Mouse (Mus musculus): Measurements from ENCODE around the gene 2310011J03Rik.
"Not testable (repeated sequence)": the region's sequence is repeated elsewhere in the genome, so short reads cannot be mapped to it uniquely, and the experiment has no call there.

The 2310011J03Rik gene

DNA sequence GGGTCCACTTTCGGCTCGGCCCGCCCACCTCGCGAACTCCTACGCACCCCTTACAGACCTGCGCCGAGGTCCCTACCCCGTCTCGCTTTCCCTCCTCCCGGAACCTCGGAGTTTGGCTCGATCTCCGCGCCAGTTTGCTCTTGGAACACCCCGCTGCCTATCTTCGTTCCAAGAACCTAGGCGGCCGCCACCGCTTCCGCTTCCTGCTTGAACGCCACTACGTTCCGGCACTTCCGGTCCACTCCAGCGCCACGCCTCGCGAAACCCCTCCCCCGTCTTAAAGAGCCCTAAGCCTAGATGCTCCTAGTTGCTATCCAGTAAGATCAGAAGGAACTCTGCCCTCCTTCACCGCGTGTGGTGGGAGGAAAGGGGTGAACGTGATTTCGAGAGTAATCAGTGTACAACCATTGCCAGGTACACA lies at the start of gene 2310011J03Rik:
TSS of gene 2310011J03Rik (minus strand) at position 198 of the 421 bp plus-strand sequence.
- DNase-seq: peak; percentile 89 to 90

GRCm38 (mm10) chr10:80368392-80368791 lies 48.1 kb upstream of the 2310011J03Rik start:
- DNase-seq: no peak

DNA sequence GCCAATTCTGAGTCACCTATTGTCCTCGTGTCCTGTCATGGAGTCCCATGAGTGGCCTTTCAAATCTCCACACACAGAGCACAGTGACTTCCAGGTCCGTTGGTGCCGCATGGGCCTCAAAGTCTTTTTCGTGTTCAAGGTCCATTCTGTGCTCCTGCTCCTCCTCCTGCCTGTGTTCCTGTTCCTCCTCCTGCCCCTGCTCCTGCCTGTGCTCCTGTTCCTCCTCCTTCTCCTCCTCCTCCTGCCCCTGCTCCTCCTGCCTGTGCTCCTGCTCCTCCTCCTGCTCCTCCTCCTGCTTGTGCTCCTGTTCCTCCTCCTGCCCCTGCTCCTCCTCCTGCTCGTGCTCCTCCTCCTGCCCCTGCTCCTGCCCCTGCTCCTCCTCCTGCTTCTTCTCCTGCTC lies 47.6 kb upstream of the 2310011J03Rik start:
- no peak for DNase-seq

DNA sequence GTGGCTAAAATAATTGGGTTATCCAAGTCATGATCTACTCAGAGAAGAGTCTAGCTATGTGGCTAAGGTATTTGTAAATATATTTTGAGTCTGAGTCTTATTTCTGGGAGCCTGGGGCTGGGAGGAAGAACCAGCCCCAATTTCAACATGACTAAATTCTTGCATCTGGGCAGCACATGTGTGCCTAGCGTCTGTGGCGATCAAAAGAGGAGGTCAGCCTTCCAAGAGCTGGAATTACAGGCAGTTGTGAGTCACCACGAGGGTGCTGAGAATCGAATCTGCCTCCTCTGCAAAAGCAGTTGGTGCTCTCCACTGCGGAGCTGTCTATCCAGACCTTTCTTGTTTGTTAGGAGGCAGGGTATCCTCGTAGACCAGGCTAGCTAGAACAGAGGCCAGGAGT lies 45.4 kb upstream of the 2310011J03Rik start:
- DNase-seq: no peak

GRCm38 (mm10) chr10:80363734-80364133 lies 43.4 kb upstream of the 2310011J03Rik start:
- DNase-seq: no peak

GRCm38 (mm10) chr10:80357994-80358639 lies 37.8 kb upstream of the 2310011J03Rik start:
- DNase-seq: peak; percentile 71 to 81

GRCm38 (mm10) chr10:80357336-80357735 lies 37.0 kb upstream of the 2310011J03Rik start:
- DNase-seq: no peak

DNA sequence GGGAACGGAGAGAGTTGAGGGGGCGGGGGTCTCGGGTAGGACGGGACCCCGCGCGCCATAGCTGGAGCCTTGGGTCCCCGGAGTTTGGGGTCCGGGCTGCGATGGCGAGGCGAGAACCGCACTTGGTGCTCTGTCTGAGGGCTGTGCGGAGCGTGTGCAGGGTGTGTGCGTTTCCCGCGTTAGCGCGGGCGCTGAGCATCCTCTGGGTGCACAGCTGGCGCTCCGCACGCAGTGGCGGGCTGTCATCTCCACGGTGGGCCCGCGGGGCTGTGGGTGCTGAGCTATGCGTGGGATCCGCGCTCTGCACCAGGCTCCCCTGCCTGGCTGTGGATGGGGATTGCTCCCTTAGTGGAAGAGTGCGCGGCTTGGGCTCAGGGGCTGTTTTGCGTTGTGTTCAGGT lies 36.4 kb upstream of the 2310011J03Rik start:
- no peak for DNase-seq

DNA sequence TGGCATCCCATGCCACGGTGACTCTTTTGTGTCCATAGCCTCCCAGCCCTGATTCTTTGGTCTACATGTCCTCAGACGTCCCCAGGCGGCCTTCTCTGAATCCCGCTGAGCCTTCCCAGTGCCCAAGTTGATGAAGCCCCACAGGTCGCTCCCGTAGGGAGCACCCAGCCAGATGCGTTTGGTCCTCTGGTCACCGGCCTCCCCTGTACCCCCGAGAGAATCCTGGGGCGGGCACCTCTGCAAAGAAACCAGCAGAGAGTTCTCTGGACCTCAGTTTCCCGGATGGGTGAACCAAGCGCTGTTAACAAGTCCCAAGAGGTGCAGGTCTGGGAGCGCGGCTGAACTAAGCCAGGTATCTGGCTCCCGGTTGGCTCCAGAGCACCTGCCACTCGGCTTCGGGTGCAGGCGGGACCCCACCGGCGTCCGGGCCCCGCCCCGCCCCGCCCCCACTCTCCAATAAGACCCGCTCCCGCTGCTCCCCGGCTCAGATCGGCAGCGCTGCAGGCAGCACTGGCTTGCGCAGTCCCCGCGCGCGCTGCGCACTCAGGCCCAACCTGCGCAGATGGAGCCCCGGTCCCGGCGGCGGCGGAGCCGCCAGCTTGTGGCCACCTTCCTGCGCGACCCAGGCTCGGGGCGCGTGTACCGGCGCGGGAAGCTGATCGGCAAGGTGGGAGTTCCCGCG lies 35.8 kb upstream of the 2310011J03Rik start, which contains the start of gene Plk5:
TSS of gene Plk5 (plus strand) at position 459 of the 682 bp plus-strand sequence.
- DNase-seq: peak; percentile 69 to 79

GRCm38 (mm10) chr10:80355431-80355830 lies 35.1 kb upstream of the 2310011J03Rik start:
- DNase-seq: peak; percentile 71 to 74

DNA sequence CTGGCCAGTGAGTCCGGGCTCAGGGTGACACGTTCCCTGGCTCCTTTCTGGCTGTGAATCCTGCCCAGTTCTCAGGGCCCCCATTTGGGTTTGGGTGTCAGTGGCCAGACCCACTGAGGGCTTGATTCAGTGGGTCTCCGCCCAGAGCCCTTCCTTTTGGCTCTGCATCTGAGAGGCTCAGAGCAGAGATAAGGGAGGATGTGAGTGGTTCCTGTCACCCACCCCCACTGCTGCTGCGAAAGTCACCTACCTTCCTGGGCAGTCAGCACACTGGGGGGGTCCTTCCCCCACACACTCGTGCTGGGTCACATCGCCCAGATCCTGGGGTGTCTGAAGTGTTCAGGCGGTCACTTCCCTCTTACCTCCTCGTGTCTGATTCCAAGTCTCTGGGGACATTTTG lies 32.4 kb upstream of the 2310011J03Rik start:
- no peak for DNase-seq

DNA sequence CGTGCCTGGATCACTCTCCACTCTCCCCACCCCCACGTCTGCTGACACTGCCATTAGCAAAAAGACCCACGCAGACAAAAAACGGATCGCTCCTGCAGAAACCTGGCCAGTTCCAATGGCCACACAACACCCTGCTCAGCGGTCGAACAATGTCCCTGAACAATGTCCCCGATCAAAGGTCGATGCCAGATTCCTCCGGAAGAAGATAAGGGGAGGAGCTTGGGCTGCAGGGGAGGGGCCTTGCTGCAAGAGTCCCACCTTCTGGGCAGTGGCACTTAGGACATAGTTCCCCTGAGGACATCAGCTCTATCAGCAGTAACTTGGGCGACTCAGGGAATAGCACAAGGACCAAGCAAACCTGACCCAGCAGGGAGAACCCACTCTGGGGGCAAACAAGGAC lies 31.6 kb upstream of the 2310011J03Rik start:
- DNase-seq: no peak

GRCm38 (mm10) chr10:80350292-80350691 lies 30.0 kb upstream of the 2310011J03Rik start:
- DNase-seq: peak; percentile 88 to 90

GRCm38 (mm10) chr10:80348981-80349380 lies 28.6 kb upstream of the 2310011J03Rik start:
- no peak for DNase-seq

GRCm38 (mm10) chr10:80348244-80348781 lies 28.0 kb upstream of the 2310011J03Rik start, which contains the start of gene Adamtsl5:
TSS of gene Adamtsl5 (minus strand) at chr10:80348412.
- peak; percentile 38 to 53 for DNase-seq

DNA sequence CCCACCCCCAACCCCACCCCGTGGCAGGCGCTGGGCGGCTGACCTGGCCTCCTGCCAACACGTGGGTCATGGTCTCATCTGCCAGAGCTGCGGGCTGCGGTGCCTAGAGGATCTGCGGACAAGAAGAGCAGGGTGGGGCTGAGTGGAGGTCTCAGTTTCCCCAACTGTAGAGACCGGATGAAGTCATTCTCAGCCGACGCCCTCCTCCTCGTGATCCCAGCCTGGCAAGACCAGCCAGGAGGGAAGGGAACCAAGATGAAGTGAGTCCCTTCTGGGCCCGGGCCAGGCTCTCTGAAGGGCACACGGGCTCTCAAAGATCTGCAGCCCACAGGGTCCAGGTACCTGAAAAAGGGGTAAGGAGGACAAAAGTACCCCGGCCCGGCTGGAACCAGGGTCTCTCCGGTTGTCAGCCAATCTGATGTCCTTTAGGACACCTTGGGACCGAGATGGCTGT lies 27.2 kb upstream of the 2310011J03Rik start:
- DNase-seq: no peak

DNA sequence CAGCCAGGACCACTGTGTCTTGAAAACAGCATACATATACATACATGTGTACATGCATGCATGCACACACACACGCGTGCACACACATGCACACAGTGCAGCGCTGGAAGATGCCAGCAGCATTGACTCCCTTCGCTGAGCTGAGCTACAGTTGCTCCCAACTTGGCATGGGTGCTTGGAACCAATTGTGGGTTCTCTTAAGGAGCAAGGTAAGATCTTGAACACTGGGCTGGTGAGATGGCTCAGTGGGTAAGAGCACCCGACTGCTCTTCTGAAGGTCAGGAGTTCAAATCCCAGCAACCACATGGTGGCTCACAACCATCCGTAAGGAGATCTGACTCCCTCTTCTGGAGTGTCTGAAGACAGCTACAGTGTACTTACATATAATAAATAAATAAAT lies 25.6 kb upstream of the 2310011J03Rik start:
- DNase-seq: not testable (repeated sequence)

GRCm38 (mm10) chr10:80345122-80345521 lies 24.8 kb upstream of the 2310011J03Rik start:
- no peak for DNase-seq

GRCm38 (mm10) chr10:80344131-80344661 lies 23.9 kb upstream of the 2310011J03Rik start:
- no peak for DNase-seq

- DNase-seq: no peak
These were observed 23.1 kb upstream of the 2310011J03Rik start for GRCm38 (mm10) chr10:80343425-80343895.

DNA sequence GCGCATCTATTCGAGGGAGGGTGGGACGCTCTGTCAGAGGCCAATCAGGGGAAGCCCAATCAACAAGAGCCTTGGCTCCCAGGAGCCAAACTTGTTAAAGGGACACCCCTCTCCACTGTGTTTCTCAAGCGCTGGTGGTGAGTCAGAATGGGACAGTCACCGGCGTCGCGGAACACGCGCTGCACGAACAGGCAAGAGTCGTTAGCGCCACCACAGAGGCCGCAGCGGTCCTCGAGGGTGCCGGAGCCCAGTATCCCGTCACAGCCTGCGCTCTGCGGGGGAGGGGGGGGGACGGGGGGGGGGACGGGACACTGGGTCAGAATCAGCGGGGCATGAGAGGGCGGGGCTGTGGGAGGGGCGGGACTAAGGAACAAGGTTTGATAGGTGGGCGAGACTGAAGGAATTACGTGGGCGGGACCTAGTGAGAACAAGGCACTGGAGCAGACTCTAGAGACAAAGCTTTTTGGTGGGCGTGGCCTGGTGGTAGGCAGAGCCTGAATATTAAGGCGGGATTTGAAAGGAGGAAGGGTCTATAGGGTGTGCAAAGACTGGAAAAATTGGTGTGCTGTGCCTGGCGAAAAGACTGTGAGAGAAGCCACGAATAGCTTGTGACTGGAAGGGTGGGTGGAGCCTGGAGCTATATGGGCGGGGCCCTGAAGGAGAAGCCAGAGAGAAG lies 22.6 kb upstream of the 2310011J03Rik start:
- no peak for DNase-seq

- no peak for DNase-seq
These were observed 22.0 kb upstream of the 2310011J03Rik start for GRCm38 (mm10) chr10:80342305-80342748.
